Mouse (Mus musculus) urinary bladder, postnatal 14 days (tissue): Measurements from ENCODE around the gene Ifi205.
"Not testable (repeated sequence)": the region's sequence is repeated elsewhere in the genome, so short reads cannot be mapped to it uniquely, and the experiment has no call there.

Experiments
- DNase-seq: peaks from one replicate; pipeline ENCODE4 v3.0.0; 2021; ENCODE audit warnings: low spot score

The Ifi205 gene

GRCm38 (mm10) chr1:174031698-174032097 lies at the start of gene Ifi205:
TSS of gene Ifi205 (minus strand) at chr1:174031810.
- DNase-seq, result no peak

- no peak for DNase-seq
Measured at GRCm38 (mm10) chr1:174066305-174066704, 34.7 kb upstream of the Ifi205 start, which contains the start of gene Olfr430. TSS of gene Olfr430 (plus strand) at chr1:174066605.

- no peak for DNase-seq
Measured at GRCm38 (mm10) chr1:174055248-174055647, 23.6 kb upstream of the Ifi205 start.

GRCm38 (mm10) chr1:174052981-174053380 lies 21.4 kb upstream of the Ifi205 start:
- DNase-seq, result no peak

GRCm38 (mm10) chr1:174051931-174052536 lies 20.4 kb upstream of the Ifi205 start:
- DNase-seq, result no peak

- DNase-seq, result no peak
Measured at GRCm38 (mm10) chr1:174051515-174051914, 19.9 kb upstream of the Ifi205 start.

GRCm38 (mm10) chr1:174050532-174050931 lies 18.9 kb upstream of the Ifi205 start:
- no peak for DNase-seq

- not testable (repeated sequence) for DNase-seq
Measured at GRCm38 (mm10) chr1:174049357-174049756, 17.7 kb upstream of the Ifi205 start.

GRCm38 (mm10) chr1:174048893-174049292 lies 17.3 kb upstream of the Ifi205 start, which contains the start of gene Olfr432:
TSS of gene Olfr432 (plus strand) at chr1:174049205.
- no peak for DNase-seq

GRCm38 (mm10) chr1:174048227-174048626 lies 16.6 kb upstream of the Ifi205 start:
- not testable (repeated sequence) for DNase-seq

GRCm38 (mm10) chr1:174044431-174044830 lies 12.8 kb upstream of the Ifi205 start:
- DNase-seq, result no peak

- not testable (repeated sequence) for DNase-seq
Measured at GRCm38 (mm10) chr1:174042091-174042884, 10.7 kb upstream of the Ifi205 start.

GRCm38 (mm10) chr1:174040523-174041177 lies 9.0 kb upstream of the Ifi205 start, which contains the start of gene Olfr433:
TSS of gene Olfr433 (plus strand) at chr1:174040705.
- DNase-seq, result peak; percentile 72

GRCm38 (mm10) chr1:174038480-174038879 lies 6.9 kb upstream of the Ifi205 start:
- DNase-seq, result no peak

- DNase-seq, result no peak
Measured at GRCm38 (mm10) chr1:174035841-174036240, 4.2 kb upstream of the Ifi205 start.

- not testable (repeated sequence) for DNase-seq
Measured at GRCm38 (mm10) chr1:174007050-174007449, 24.6 kb downstream of the Ifi205 start.

GRCm38 (mm10) chr1:174004352-174005109 lies 27.1 kb downstream of the Ifi205 start:
- DNase-seq, result not testable (repeated sequence)

- no peak for DNase-seq
Measured at GRCm38 (mm10) chr1:173995003-173995402, 36.6 kb downstream of the Ifi205 start.

- DNase-seq, result not testable (repeated sequence)
Measured at GRCm38 (mm10) chr1:173982694-173983305, 48.8 kb downstream of the Ifi205 start, which contains the start of gene Ifi202b. TSS of gene Ifi202b (minus strand) at chr1:173982744.

- DNase-seq, result not testable (repeated sequence)
Measured at GRCm38 (mm10) chr1:173981038-173981437, 50.6 kb downstream of the Ifi205 start.

- no peak for DNase-seq
Measured at GRCm38 (mm10) chr1:173977622-173978021, 54.0 kb downstream of the Ifi205 start.
